Mouse (Mus musculus) stomach, postnatal 0 days (tissue): ENCODE data around the gene Mib2. TPM values are rescaled to one million over a fixed set of nuclear protein-coding genes. Genes with fewer than 3 reads are reported as not detected.
"Not testable (repeated sequence)": the region's sequence is repeated elsewhere in the genome, so short reads cannot be mapped to it uniquely, and the experiment has no call there.

Experiments
- ATAC-seq: fragments of 200-750 bp; cut with Nextera tagmentation; 2 replicates; pipeline ENCODE4 v1.8.0; 2017; ENCODE audit not compliant: low FRiP score, low TSS enrichment
- DNase-seq: peaks from one replicate; pipeline ENCODE4 v3.0.0-alpha.2; 2016; ENCODE audit warnings: low spot score
- H3K27ac ChIP-seq: fragments of 300-500 bp; sonication (generic); replicated peaks from 2 replicates; pipeline ENCODE4 v1.5.1; 2014; ENCODE audit warnings: mild to moderate bottlenecking, control low read depth
- H3K27me3 ChIP-seq: fragments of 300-500 bp; sonication (generic); 2 replicates; pipeline ENCODE4 v1.6.1; 2014; ENCODE audit warnings: low read length; ENCODE audit not compliant: control insufficient read depth, insufficient read depth
- H3K36me3 ChIP-seq: fragments of 300-500 bp; sonication (generic); 2 replicates; pipeline ENCODE4 v1.6.1; 2014; ENCODE audit warnings: low read length, mixed read lengths; ENCODE audit not compliant: control insufficient read depth, insufficient read depth
- H3K4me1 ChIP-seq: fragments of 300-500 bp; sonication (generic); replicated peaks from 2 replicates; pipeline ENCODE4 v1.6.1; 2014; ENCODE audit warnings: antibody characterized with exemption; ENCODE audit not compliant: control insufficient read depth, insufficient read depth
- H3K4me2 ChIP-seq: fragments of 300-500 bp; sonication (generic); replicated peaks from 2 replicates; pipeline ENCODE4 v1.6.1; 2014; ENCODE audit warnings: low read depth, mild to moderate bottlenecking, control low read depth, moderate library complexity
- H3K4me3 ChIP-seq: fragments of 300-500 bp; sonication (generic); 2 replicates; pipeline ENCODE4 v1.5.1; 2014; ENCODE audit warnings: low read depth, low read length, control low read depth
- H3K9ac ChIP-seq: fragments of 300-500 bp; sonication (generic); 2 replicates; pipeline ENCODE4 v1.6.1; 2014; ENCODE audit warnings: mild to moderate bottlenecking, low read length, control low read depth, mixed read lengths
- H3K9me3 ChIP-seq: fragments of 300-500 bp; sonication (generic); 2 replicates; pipeline ENCODE4 v1.6.1; 2016; ENCODE audit warnings: low read length; ENCODE audit not compliant: control insufficient read depth
- CTCF ChIP-seq: IDR thresholded peaks from 2 replicates; pipeline ENCODE4 v1.5.1; 2016; ENCODE audit warnings: antibody characterized with exemption, low read depth, mild to moderate bottlenecking, moderate library complexity
- EP300 ChIP-seq: optimal IDR thresholded peaks from 2 replicates; pipeline ENCODE3; 2016; ENCODE audit warnings: antibody characterized with exemption
- WGBS: fragments of 180-500 bp; shearing (Covaris S2); extraction: QIAGEN DNeasy Blood & Tissue Kit; methylation state at CpG from one replicate; pipeline ENCODE4 v1.1.7; 2014; 5-methylcytosine and 5-hydroxymethylcytosine counted together
- polyA plus RNA-seq: library from polyadenylated mRNA; unstranded; fragments of >200 nt; fragmentation: Nextera tagmentation; extraction: Ambion mirVana; gene quantifications from 2 replicates; pipeline ENCODE4 v1.2.1, GENCODE M21; 2015

Mib2 gene
- polyA plus RNA-seq, 1 experiment from 2014 or later: 11.0 TPM

GRCm38 (mm10) chr4:155694482-155695401 is 25.7 kb upstream of the Mib2 start:
- H3K36me3 ChIP-seq: no peaks in the 10 kb centered on the region
- H3K4me2 ChIP-seq: peak overlapping the region; percentile 89
- H3K4me1 ChIP-seq: peaks cover 5% of the 10 kb centered on the region
- peak overlapping the region; percentile 65 for H3K27ac ChIP-seq
- TF ChIP-seq EP300 (no peak), CTCF (peak; percentile 62)
- H3K9me3 ChIP-seq: no peaks in the 10 kb centered on the region
- peak; percentile 74 for DNase-seq
- H3K9ac ChIP-seq: peak overlapping the region; percentile 78
- peak; percentile 73 for ATAC-seq
- H3K4me3 ChIP-seq: peak overlapping the region; percentile 63
- WGBS: 1% methylated on average over 82 of the region's 92 CpGs
- no peaks in the 10 kb centered on the region for H3K27me3 ChIP-seq

GRCm38 (mm10) chr4:155694111-155694481 is 25.1 kb upstream of the Mib2 start, which contains the start of gene Fndc10:
Gene Fndc10 (plus strand): TSS chr4:155694342.
- TF ChIP-seq CTCF (peak; percentile 35), EP300 (no peak)
- H3K9me3 ChIP-seq: no peaks in the 10 kb centered on the region
- H3K27ac ChIP-seq: peak within 1 kb of the TSS; percentile 65
- DNase-seq (peak; percentile 69), ATAC-seq (peak; percentile 68)
- under 1% methylated on average over 25 of the region's 47 CpGs for WGBS
- peak within 1 kb of the TSS; percentile 63 for H3K4me3 ChIP-seq
- H3K4me2 ChIP-seq: peak within 1 kb of the TSS; percentile 89
- H3K27me3 ChIP-seq: no peaks in the 10 kb centered on the region
- H3K9ac ChIP-seq: peak within 1 kb of the TSS; percentile 78
- H3K36me3 ChIP-seq: no peaks in the 10 kb centered on the region
- H3K4me1 ChIP-seq: peaks cover 5% of the 10 kb centered on the region

- H3K27ac ChIP-seq: no peak overlapping the region
- H3K9me3 ChIP-seq: no peaks in the 10 kb centered on the region
- no peak overlapping the region for H3K4me2 ChIP-seq
- 100% methylated on average over 3 of the region's 3 CpGs for WGBS
- H3K9ac ChIP-seq: no peak overlapping the region
- TF ChIP-seq CTCF: no peak
- no peak for TF ChIP-seq EP300
- H3K36me3 ChIP-seq: no peaks in the 10 kb centered on the region
- DNase-seq (no peak), ATAC-seq (no peak)
- H3K27me3 ChIP-seq: no peaks in the 10 kb centered on the region
- no peak overlapping the region for H3K4me3 ChIP-seq
- H3K4me1 ChIP-seq: peaks cover 5% of the 10 kb centered on the region
Measured at GRCm38 (mm10) chr4:155692421-155692820, 23.4 kb upstream of the Mib2 start.

- WGBS: 74% methylated on average over 12 of the region's 12 CpGs
- ATAC-seq (no peak), DNase-seq (no peak)
- Histone ChIP-seq H3K27me3 (no peaks in the 10 kb centered on the region), H3K27ac (no peak overlapping the region), H3K4me2 (no peak overlapping the region), H3K36me3 (no peaks in the 10 kb centered on the region), H3K9ac (no peak overlapping the region), H3K4me3 (no peak overlapping the region), H3K9me3 (no peaks in the 10 kb centered on the region), H3K4me1 (peaks cover 5% of the 10 kb centered on the region)
- TF ChIP-seq CTCF (no peak), EP300 (no peak)
Measured at GRCm38 (mm10) chr4:155690571-155691375, 21.8 kb upstream of the Mib2 start.

GRCm38 (mm10) chr4:155687764-155688163 is 18.8 kb upstream of the Mib2 start:
- not testable (repeated sequence) for H3K9ac ChIP-seq, H3K4me3 ChIP-seq, H3K9me3 ChIP-seq, H3K4me1 ChIP-seq, H3K27me3 ChIP-seq, H3K4me2 ChIP-seq, H3K36me3 ChIP-seq
- ATAC-seq (peak; percentile 65), DNase-seq (peak; percentile 58)
- WGBS: 54% methylated on average over 4 of the region's 4 CpGs
- H3K27ac ChIP-seq: peak overlapping the region; percentile 74

GRCm38 (mm10) chr4:155683670-155684277 is 14.8 kb upstream of the Mib2 start:
- H3K4me3 ChIP-seq, H3K9me3 ChIP-seq, H3K9ac ChIP-seq, ATAC-seq, H3K4me2 ChIP-seq, H3K27me3 ChIP-seq, DNase-seq, H3K36me3 ChIP-seq, H3K4me1 ChIP-seq, H3K27ac ChIP-seq: not testable (repeated sequence)
- 86% methylated on average over 16 of the region's 19 CpGs for WGBS
